Mouse (Mus musculus) thymus, adult 2 months (tissue): Measurements from ENCODE around the gene Tmem132b. TPM values are rescaled to one million over a fixed set of nuclear protein-coding genes. Genes with fewer than 3 reads are reported as not detected.

Experiments used
- DNase-seq: peaks from one replicate; pipeline ENCODE4 v3.0.0; 2021
- H3K27ac ChIP-seq: fragments of 200-500 bp; 2 replicates; pipeline ENCODE4 v1.5.1; 2012; ENCODE audit warnings: low read length, control low read depth; ENCODE audit not compliant: control insufficient read depth, insufficient read depth
- H3K27me3 ChIP-seq: fragments of 200-500 bp; 2 replicates; pipeline ENCODE4 v1.6.1; 2012; ENCODE audit warnings: mild to moderate bottlenecking, low read length, moderate library complexity, mixed read lengths; ENCODE audit not compliant: control insufficient read depth, insufficient read depth
- H3K36me3 ChIP-seq: fragments of 200-500 bp; 2 replicates; pipeline ENCODE4 v1.6.1; 2012; ENCODE audit warnings: mild to moderate bottlenecking, low read length, moderate library complexity; ENCODE audit not compliant: control insufficient read depth, insufficient read depth
- H3K4me1 ChIP-seq: fragments of 200-500 bp; replicated peaks from 2 replicates; pipeline ENCODE4 v1.6.1; 2012; ENCODE audit warnings: low read length; ENCODE audit not compliant: control insufficient read depth, insufficient read depth
- H3K4me3 ChIP-seq: fragments of 200-500 bp; 2 replicates; pipeline ENCODE4 v1.5.1; 2012; ENCODE audit warnings: mild to moderate bottlenecking, low read length, control low read depth, moderate library complexity; ENCODE audit not compliant: control insufficient read depth, insufficient read depth
- CTCF ChIP-seq: fragments of 200-500 bp; IDR thresholded peaks from 2 replicates; pipeline ENCODE4 v1.5.1; 2012; ENCODE audit warnings: mild to moderate bottlenecking, control low read depth, low read length, moderate library complexity, borderline replicate concordance; ENCODE audit not compliant: control insufficient read depth, poor library complexity, insufficient read depth; ENCODE audit errors: extremely low read depth
- POLR2A ChIP-seq: fragments of 200-500 bp; IDR thresholded peaks from 2 replicates; pipeline ENCODE4 v1.6.1; 2012; ENCODE audit warnings: mild to moderate bottlenecking, low read length, control low read depth, moderate library complexity; ENCODE audit not compliant: control insufficient read depth, poor library complexity, insufficient read depth; ENCODE audit errors: extremely low read depth
- WGBS: fragments of 180-500 bp; shearing (Covaris S2); methylation state at CpG from one replicate; pipeline ENCODE4 v1.1.7; 2018; 5-methylcytosine and 5-hydroxymethylcytosine counted together
- polyA plus RNA-seq: library from polyadenylated mRNA; depleted of rRNA; stranded (reverse); fragments of >200 nt; gene quantifications from 2 replicates; pipeline ENCODE4 v1.2.3, GENCODE M21; 2012

The Tmem132b gene
- polyA plus RNA-seq, 1 experiment, result 0.15 TPM

GRCm38 (mm10) chr5:125534611-125535324 is 3.2 kb downstream of the Tmem132b start:
- peaks cover 12% of the 10 kb centered on the region; the same call in 1 of the 2 replicates for H3K27me3 ChIP-seq
- H3K27ac ChIP-seq, result no peak overlapping the region
- no peaks in the 10 kb centered on the region for H3K4me1 ChIP-seq

DNA sequence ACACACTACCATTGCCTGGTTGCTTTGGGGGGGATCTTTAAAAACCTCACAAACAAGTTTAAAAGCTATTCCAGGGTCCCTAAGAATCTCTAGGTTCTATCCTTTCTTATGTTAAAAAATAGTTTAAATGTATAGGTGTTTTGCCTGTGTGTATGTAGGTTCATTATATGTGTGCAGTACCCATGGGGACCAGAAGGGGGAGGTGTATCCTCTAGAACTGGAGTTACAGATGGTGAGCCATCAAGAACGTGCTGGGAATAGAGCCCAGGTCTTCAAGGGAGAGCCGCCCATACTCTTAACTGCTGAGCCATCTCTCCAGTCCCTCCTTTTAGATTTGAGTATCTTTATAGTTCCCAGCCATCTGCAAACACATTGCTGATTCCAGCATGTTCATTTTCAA is 13.5 kb downstream of the Tmem132b start:
- DNase-seq, result no peak
- no peak overlapping the region for H3K4me3 ChIP-seq
- H3K27me3 ChIP-seq, result peaks cover 2% of the 10 kb centered on the region; the same call in 1 of the 2 replicates
- WGBS, result 97% methylated on average over 2 of the region's 2 CpGs
- H3K36me3 ChIP-seq, result no peaks in the 10 kb centered on the region
- H3K27ac ChIP-seq, result no peak overlapping the region
- no peak for TF ChIP-seq CTCF
- no peak for TF ChIP-seq POLR2A
- no peaks in the 10 kb centered on the region for H3K4me1 ChIP-seq

More at GRCm38 (mm10) chr5:125534611-125535324, 3.2 kb downstream of the Tmem132b start:
- WGBS, result 8% methylated on average over 26 of the region's 26 CpGs
- no peak overlapping the region for H3K4me3 ChIP-seq
- TF ChIP-seq CTCF (no peak), POLR2A (no peak)
- H3K36me3 ChIP-seq, result no peaks in the 10 kb centered on the region
- DNase-seq, result no peak

DNA sequence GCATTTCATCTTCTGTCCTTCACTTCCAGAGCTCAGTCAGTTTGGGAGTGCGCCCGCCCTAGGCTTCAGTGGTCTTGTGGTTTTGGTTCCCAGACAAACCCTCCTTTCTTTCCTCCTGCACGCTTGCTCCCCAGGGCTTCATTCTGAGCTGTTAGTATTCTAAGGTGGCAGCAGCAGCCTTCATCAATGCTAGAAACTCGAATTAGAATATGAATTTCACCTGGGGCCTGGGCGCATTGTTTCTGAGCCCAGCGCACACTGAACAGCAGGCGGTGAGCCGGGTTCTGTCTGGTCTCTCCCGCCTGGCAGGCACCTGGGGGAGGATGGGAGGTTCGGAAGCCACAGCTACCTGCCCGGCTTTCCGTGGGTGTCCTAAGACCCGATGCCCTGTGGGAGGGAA is 14.7 kb downstream of the Tmem132b start:
- H3K27me3 ChIP-seq, result peaks cover 2% of the 10 kb centered on the region; the same call in 1 of the 2 replicates
- H3K36me3 ChIP-seq, result no peaks in the 10 kb centered on the region
- H3K4me1 ChIP-seq, result no peaks in the 10 kb centered on the region
- H3K4me3 ChIP-seq, result no peak overlapping the region
- WGBS, result 26% methylated on average over 13 of the region's 13 CpGs
- no peak overlapping the region for H3K27ac ChIP-seq
- no peak for TF ChIP-seq CTCF
- no peak for TF ChIP-seq POLR2A
- DNase-seq, result no peak

DNA sequence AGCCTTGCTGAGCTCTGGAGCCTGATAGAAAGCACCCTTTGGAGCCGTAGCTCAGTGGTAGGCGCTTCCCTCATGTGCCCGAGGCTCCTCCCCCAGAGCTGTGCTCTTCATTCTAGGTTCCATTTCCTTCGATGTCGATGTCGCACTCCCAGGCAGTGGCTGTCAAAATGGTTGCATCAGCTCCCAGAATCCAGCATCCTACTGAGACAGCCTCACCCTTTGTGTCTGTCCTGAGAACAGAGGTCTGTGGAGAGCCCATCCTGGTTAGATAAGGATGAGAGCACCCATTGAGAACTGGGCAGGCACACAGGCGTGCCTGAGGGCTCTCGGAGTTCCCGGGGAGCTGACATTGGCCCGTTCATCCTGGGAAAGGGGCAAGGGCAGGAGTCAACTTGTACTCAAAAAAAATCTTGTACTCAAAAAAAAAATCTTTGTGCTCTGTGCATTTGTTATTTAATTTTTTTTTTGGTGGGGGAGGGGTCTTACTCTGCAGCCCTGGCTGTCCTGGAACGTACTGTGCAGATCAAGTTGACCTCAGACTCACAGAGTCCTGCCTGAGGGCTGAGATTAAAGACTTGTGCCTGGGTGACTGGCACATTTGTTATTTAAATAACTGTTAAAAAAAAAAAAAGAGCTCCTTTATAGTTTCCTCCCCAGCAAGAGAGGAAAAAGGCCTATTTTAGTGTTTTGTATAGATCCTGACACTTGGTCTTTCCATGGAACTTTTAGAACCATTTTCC is 18.3 kb downstream of the Tmem132b start:
- peaks cover 2% of the 10 kb centered on the region; the same call in 1 of the 2 replicates for H3K27me3 ChIP-seq
- H3K4me3 ChIP-seq, result no peak overlapping the region
- TF ChIP-seq POLR2A (no peak), CTCF (no peak)
- H3K4me1 ChIP-seq, result no peaks in the 10 kb centered on the region
- no peak overlapping the region for H3K27ac ChIP-seq
- 51% methylated on average over 11 of the region's 11 CpGs for WGBS
- no peaks in the 10 kb centered on the region for H3K36me3 ChIP-seq
- no peak for DNase-seq

DNA sequence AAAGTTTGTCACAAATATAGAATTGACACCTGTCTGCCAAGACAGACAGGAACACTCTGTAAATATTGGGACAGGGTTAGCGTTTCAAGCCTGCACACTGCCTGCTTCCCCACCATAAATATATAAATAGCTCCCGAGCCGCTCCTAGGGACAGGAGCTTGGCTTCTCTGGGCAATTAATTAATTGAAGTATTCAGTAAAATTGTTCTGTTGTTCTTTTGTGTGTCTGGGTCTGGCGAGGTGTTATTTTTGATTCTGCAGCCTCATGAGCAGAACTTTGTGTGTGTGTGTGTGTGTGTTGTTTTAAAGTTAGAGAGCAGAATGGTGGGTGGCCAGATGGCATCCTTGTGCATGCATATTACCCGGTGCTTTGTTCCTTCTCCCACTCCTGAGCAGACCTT is 24.2 kb downstream of the Tmem132b start:
- no peaks in the 10 kb centered on the region for H3K36me3 ChIP-seq
- H3K4me3 ChIP-seq, result no peak overlapping the region
- DNase-seq, result no peak
- H3K4me1 ChIP-seq, result no peaks in the 10 kb centered on the region
- 81% methylated on average over 5 of the region's 5 CpGs for WGBS
- H3K27me3 ChIP-seq, result no peaks in the 10 kb centered on the region
- TF ChIP-seq CTCF (no peak), POLR2A (no peak)
- H3K27ac ChIP-seq, result no peak overlapping the region

- Histone ChIP-seq H3K27ac (no peak overlapping the region), H3K4me1 (no peaks in the 10 kb centered on the region), H3K27me3 (no peaks in the 10 kb centered on the region), H3K4me3 (no peak overlapping the region), H3K36me3 (no peaks in the 10 kb centered on the region)
- DNase-seq, result no peak
- TF ChIP-seq POLR2A, result no peak
- no peak for TF ChIP-seq CTCF
- 57% methylated on average over 6 of the region's 6 CpGs for WGBS
Measured at GRCm38 (mm10) chr5:125563492-125563891, 31.9 kb downstream of the Tmem132b start.

DNA sequence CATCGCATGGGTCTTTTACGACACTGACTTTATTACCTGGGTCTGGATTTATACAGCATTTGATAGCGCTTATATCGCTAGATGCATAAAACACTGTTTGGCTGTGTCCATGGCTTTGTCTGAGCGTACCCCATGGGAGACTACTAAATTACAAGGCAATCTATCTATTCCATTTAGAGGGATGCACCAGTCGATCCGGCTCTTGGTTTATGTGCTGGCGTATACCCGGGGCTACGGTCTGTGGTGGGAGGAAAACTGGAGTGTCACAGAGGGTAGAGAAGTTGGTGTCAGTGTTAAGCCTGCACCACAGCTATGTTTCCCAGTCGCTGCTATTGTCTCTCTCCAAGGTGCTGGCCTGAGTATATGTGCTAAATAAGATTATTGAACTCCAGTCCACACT is 34.2 kb downstream of the Tmem132b start:
- Histone ChIP-seq H3K4me3 (no peak overlapping the region), H3K27ac (no peak overlapping the region), H3K4me1 (no peaks in the 10 kb centered on the region), H3K27me3 (no peaks in the 10 kb centered on the region), H3K36me3 (no peaks in the 10 kb centered on the region)
- no peak for TF ChIP-seq POLR2A
- no peak for TF ChIP-seq CTCF
- WGBS, result 82% methylated on average over 11 of the region's 11 CpGs
- no peak for DNase-seq
